Mouse (Mus musculus) spleen, postnatal 0 days (tissue): ENCODE data around the gene Cul7. TPM values are rescaled to one million over a fixed set of nuclear protein-coding genes. Genes with fewer than 3 reads are reported as not detected.

ENCODE experiments used
- polyA plus RNA-seq: library from polyadenylated mRNA; unstranded; fragments of >200 nt; fragmentation: Nextera tagmentation; extraction: Ambion mirVana; gene quantifications from 2 replicates; pipeline ENCODE4 v1.2.1, GENCODE M21; 2015

Cul7 gene
- polyA plus RNA-seq = 11.8 and 15.2 TPM in 2 replicates

DNA sequence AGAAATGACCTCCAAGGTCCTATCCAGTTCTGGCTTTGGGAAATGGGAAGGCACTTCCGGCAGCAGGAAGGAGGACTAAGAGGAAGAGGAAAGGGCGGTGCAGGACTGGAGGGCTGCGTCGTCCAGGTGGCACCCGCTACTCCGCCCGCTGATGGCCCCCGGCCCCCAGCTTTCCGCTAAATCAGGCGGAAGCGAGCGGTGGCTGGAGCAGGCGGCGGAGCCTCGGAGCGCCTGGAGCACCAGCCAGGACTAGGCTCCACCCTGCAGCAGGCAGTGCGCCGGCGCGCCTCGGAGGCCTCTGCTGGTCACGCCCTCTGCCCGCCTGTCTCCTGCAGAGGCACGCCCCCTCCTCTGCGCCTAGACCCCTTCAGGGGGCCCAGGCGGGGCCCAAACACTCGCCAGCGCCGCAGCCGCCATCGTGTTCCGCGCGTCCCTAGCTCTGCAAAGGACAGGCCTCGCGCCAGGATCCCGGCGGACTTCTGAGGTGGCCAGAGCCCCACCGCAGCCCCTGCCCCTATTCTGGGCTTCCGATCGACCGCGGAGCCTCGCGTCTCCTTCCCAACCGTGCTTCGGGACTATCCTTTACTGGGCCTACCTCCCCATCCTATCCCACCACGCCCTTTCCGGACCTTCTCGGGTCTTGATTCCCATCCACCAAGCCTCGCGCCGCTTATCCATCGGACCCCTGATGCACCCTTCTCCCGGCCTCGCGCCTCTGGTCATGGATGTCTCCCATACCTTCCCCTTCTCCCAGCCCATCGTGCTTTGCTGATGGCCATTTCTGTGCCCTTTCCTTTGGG lies at the start of gene Cul7:
Gene Cul7, plus strand, starts transcription at position 106 of the 800 bp plus-strand sequence.

DNA sequence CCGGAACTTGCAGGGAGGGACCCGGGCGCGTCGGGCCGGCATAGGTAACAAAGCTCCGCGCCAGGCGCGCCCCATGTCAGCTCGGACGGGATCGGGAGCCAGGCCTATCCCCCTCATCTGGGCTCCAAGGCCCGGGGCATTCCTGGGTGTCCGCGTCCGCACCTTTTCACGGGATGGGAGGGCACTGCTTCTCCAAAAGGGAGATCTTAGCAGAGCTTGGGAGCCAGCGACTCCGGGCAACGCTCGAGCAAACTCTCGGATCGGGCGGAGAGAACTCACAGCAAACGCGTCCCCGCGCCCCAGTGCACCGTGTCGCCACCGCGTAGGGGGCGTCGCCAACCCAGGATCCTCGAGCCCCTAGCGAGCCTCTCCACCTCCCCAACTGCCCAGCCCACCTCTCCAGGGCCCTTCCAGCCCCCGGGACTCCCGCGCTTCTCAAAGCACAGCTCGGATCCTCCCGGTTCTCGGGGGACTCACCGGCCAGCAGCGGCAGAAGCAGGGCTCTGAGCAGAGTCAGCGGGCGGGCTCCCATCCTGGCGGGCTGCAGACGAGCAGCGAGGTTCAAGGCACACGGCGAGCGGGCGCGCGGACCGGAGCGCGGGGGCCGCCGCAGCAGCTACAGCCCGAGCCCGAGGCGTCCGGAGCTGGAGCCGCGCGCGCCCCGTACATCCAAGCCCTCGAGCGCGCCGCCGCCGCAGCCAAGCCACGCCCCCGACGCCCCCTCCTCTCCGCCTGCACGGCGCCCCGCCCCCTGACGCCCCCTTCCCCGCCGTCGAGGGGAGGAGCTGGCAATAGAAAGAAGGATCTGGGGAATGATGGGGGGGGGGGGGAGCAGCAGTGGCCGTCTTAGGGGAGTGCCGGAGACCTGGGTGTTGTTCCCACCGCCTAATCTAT lies 21.1 kb upstream of the Cul7 start, which contains the start of gene Ptk7:
Gene Ptk7, minus strand, starts transcription at position 714 of the 894 bp plus-strand sequence.

DNA sequence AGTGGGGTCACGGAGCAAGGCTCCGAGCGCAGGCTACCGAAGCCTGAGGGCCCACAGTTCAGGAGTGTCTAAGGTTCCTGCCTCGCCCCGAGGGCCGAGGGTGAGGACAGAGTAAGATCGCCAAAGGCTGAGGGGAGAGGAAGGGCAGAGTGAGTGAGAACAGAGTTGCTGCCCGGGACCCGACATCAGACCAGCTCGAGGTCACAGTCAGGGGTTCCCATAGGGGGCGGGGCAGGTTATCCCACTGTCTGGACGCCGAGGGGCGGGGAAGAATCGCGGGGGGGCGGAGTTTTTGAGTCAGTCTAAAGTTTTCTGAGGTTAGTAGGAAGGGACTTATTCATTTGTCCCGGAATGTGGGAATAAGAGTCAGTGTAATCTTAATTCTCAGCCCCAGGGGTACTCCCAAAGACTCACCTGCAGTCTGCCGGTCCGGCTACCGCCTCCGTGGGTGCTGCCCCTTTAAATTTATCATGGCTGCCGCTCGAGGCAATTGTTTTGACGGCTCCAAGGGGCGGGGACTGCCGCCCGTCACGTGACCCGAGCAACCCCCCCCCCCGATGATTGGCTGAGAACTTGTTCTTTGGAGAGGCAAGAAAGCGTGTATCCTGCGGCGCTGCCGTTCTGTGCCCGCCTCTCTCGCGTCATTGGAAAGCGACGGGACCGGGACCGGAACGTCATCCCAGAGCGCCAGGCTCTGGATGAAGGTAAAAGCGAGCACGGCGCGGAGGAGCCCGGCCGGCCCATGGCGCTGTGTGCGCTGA lies 4.4 kb upstream of the Cul7 start, which contains the start of the genes Klc4 and Mrpl2:
Gene Klc4, minus strand, starts transcription at position 462 of the 761 bp plus-strand sequence.
Gene Mrpl2, plus strand, starts transcription at position 669 of the 761 bp plus-strand sequence.

DNA sequence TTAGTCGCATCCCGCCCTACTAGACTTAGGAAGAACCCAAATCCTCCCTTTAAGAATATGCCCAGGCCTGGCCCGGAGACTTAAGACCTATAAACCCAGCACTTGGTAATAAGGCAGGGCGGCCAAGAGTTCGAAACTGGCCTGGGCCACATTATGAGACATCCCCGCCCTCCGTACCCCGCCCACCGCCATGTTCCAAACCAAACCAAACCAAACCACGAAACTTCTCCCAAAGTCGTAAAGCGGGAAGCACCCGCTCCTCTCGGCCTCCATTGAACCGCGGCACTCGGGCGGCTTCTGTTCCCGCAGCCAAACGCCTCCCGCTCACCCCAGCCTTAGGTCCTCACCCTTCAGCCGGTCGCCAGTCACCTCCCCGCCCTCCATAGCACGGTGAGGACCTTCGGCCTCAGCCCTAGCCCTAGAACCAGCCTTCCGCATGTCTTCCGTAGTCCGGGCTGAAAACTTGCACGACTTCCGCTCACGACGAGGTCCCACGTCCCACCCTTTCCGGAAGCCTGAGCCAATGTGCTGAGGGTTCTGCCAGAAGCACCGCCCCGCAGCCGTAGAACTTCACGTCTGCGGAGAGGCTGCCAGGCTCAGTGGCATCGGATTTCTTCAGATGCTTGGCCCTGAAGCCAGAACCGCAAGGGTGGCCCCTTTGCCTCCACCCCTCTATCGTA lies 23.9 kb downstream of the Cul7 start, which contains the start of gene Rrp36:
Gene Rrp36, minus strand, starts transcription at position 503 of the 680 bp plus-strand sequence.

DNA sequence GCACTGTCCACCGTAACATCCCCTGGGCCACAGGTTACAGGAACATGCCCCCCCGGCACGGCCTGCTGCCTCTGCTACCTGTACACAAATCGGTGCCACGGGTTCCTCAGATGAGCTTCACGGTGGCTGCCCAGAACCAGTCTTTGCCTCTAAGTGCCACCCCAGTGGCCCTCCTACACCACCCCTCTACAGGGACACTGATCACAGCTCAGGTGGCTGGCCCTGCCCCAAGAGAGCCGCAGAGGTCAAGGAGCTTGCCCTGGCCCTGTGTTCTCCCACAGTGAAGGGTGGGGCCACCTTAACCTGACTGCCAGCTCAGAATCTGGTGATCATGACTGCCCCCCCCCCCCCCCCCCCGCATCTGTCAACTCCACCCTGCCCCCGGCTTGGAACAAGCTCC lies 28.3 kb downstream of the Cul7 start, which contains the start of gene Mea1:
Gene Mea1, plus strand, starts transcription at position 378 of the 400 bp plus-strand sequence.

DNA sequence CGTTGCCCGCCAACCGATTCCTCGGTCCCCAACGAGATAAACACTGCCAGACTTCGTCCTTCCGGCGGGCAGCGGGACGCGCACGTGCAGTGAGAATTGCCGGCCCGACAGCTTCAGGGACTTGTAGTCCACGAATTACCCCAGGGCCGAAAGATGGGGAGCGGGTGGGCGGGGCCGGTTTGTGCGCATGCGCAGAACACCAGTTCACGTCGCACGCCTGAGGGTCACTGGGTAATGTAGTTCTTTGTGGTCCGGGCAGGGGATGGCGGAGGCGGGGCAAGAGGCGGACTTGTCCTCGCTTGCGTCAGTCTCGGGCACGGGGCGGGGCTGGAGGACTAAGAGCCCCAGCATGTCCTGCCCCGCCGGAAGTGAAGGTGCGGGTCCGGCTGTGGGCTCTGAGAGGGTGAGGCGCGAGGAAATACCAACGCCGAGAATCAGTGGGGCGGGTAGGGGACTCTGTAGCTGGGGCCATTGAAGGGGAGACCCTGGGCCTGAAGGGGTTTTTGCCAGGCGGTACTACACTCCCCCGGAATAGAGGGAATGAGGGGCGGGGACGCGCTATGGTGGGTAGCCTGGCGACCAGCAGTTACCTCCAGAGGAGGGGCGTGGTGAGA lies 30.7 kb downstream of the Cul7 start, which contains the start of gene Klhdc3:
Gene Klhdc3, minus strand, starts transcription at position 155 of the 614 bp plus-strand sequence.

DNA sequence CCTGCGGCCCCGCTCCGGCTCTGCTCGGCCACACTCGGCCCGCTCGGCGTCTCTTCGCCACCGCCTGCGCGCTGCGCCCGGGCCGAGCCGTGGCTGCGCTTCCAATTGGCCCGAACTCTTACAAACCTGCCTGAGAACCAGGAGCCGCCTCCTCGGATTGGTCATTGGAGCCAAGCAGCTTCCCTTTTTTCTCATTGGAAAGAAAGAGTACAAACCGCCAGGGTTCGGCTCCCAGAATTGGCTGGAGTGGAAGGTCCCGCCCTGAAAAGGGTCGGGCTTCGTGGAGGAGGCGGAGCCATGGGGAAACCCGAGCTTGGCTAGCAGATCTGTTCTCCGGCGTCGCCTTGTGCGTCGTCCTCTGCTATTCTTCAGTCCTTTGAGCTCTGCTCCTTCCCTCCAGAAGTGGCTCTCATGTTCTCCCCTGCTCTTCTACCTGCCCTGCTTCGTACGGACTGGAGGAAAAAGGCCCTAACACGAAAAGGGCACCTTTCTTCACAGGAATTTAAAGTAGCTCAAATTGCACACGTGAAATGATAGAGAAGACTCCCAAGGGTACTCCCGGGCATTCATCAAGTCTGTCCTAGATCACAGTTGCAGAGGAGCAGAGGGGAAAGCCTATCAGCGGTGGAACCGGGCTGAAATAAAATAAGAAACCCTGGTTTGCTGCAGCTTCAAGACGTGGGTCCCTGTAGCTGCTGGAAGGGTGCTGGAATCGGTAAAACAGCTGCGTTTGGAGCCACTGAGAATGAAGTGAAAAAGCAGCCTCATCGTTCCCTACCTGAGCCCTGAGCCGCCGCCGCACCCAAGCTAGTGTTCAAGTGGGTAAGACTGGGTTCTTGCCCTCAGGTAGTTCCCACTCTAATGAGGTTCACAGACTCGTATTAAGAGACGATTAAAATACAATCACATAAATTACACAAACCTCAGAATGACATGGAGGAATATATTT lies 55.0 kb downstream of the Cul7 start, which contains the start of gene Ppp2r5d:
Gene Ppp2r5d, minus strand, starts transcription at position 225 of the 949 bp plus-strand sequence.

DNA sequence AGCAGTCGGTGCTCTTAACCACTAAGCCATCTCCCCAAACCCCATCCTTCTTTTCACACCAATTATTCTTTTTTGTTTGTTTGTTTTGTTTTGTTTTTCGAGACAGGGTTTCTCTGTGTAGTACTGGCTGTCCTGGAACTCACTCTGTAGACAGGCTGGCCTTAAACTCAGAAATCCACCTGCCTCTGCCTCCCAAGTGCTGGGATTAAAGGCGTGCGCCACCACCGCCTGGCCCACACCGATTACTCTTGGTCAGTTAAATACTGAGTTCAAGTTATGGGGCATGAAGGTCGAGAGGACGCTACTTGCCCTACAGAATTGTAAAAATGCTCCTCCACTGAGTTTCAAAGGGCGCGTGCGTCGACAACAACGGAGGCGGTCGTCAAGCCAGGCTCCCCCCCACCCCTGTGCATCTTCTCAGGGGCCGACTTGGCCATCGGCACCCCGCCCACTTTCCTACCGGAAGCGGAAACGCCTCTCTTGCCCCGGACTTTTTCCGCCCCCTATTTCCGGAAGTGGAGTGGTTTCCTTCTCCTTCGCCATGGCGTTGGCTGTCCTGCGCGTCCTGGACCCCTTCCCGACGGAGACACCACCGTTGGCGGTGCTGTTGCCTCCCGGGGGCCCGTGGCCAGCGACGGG lies 60.9 kb downstream of the Cul7 start, which contains the start of gene Pex6:
Gene Pex6, plus strand, starts transcription at position 505 of the 639 bp plus-strand sequence.

Other genes with a start within 250 kb of the Cul7 start
- gene Crip3, start 221.4 kb upstream of the Cul7 start, polyA plus RNA-seq = 0.33 TPM in 1 of 2 replicates, not detected in the other
- not detected in 2 replicates for gene Slc22a7, start 211.9 kb upstream of the Cul7 start, polyA plus RNA-seq
- not detected in 2 replicates for gene Ttbk1, start 162.7 kb upstream of the Cul7 start, polyA plus RNA-seq
- 27.4 and 31.3 TPM in 2 replicates for gene Dnph1, start 153.6 kb upstream of the Cul7 start, polyA plus RNA-seq
- gene Cul9, start 103.9 kb upstream of the Cul7 start, polyA plus RNA-seq = 1.4 and 1.5 TPM in 2 replicates
- 5.2 and 5.5 TPM in 2 replicates for gene Srf, start 94.2 kb upstream of the Cul7 start, polyA plus RNA-seq
- 20.2 and 28.0 TPM in 2 replicates for gene Ptk7, start 20.8 kb upstream of the Cul7 start, polyA plus RNA-seq
- gene Klc4, start 4.3 kb upstream of the Cul7 start, polyA plus RNA-seq = 8.1 and 12.2 TPM in 2 replicates
- 96.7 and 107 TPM in 2 replicates for gene Mrpl2, start 4.1 kb upstream of the Cul7 start, polyA plus RNA-seq
- gene Rrp36, start 24.0 kb downstream of the Cul7 start, polyA plus RNA-seq = 31.8 and 34.5 TPM in 2 replicates
- 58.9 and 66.0 TPM in 2 replicates for gene Mea1, start 28.5 kb downstream of the Cul7 start, polyA plus RNA-seq
- 74.7 and 78.1 TPM in 2 replicates for gene Klhdc3, start 30.6 kb downstream of the Cul7 start, polyA plus RNA-seq
- 18.3 and 24.4 TPM in 2 replicates for gene Ppp2r5d, start 54.8 kb downstream of the Cul7 start, polyA plus RNA-seq
- 9.2 and 11.7 TPM in 2 replicates for gene Pex6, start 61.1 kb downstream of the Cul7 start, polyA plus RNA-seq
- 0.81 and 1.1 TPM in 2 replicates for gene Gnmt, start 78.8 kb downstream of the Cul7 start, polyA plus RNA-seq
- 29.3 and 37.1 TPM in 2 replicates for gene Cnpy3, start 101.9 kb downstream of the Cul7 start, polyA plus RNA-seq
- gene Ptcra, start 113.4 kb downstream of the Cul7 start, polyA plus RNA-seq = 0.10 and 0.30 TPM in 2 replicates
- 63.8 and 67.7 TPM in 2 replicates for gene 2310039H08Rik, start 122.3 kb downstream of the Cul7 start, polyA plus RNA-seq
- gene Rpl7l1, start 132.3 kb downstream of the Cul7 start, polyA plus RNA-seq = 83.3 and 83.9 TPM in 2 replicates
- 3.3 and 3.9 TPM in 2 replicates for gene Bicral, start 208.1 kb downstream of the Cul7 start, polyA plus RNA-seq
- 30.4 and 33.0 TPM in 2 replicates for gene Tbcc, start 240.3 kb downstream of the Cul7 start, polyA plus RNA-seq